ENCODE assay signal across 20 mouse cellular contexts in genomic region chr14:104464841-104465240, GRCm38 (mm10). TPM values are rescaled to one million over a fixed set of nuclear protein-coding genes. Genes with fewer than 3 reads are reported as not detected.
DNase-seq lines count a peak whose midpoint lies in the region; ATAC-seq lines count a peak whose summit lies in the region.
"Had no signal": no experiment of that assay in that cellular context is flagged by ENCODE, and none has a peak within 500 bp of the region (broad histone marks: within the 10 kb centered on the region; RNA-seq: fewer than 3 reads in every experiment).

No protein-coding gene starts in this region.

- H3K9me3 ChIP-seq in forebrain, embryonic 10.5 days, result no peaks in the 10 kb centered on the region
- no peaks in the 10 kb centered on the region for H3K9me3 ChIP-seq in forebrain, embryonic 16.5 days (ENCODE audit: control insufficient read depth, low read length)
- H3K9me3 ChIP-seq in hindbrain, embryonic 15.5 days, result no peaks in the 10 kb centered on the region
- no peaks in the 10 kb centered on the region for H3K9me3 ChIP-seq in midbrain, embryonic 14.5 days (ENCODE audit: control insufficient read depth, low read length)
- H3K9me3 ChIP-seq in neural tube, embryonic 15.5 days (replicated peaks), result no peaks in the 10 kb centered on the region
- H3K9me3 ChIP-seq: forebrain, embryonic 15.5 days had no signal

- H3K36me3 ChIP-seq in forebrain, embryonic 10.5 days (replicated peaks), result no peaks in the 10 kb centered on the region
- no peaks in the 10 kb centered on the region for H3K36me3 ChIP-seq in forebrain, embryonic 16.5 days (ENCODE audit: control insufficient read depth, insufficient read depth)
- H3K36me3 ChIP-seq in hindbrain, embryonic 15.5 days, result no peaks in the 10 kb centered on the region
- H3K36me3 ChIP-seq in midbrain, embryonic 14.5 days (ENCODE audit: control insufficient read depth, insufficient read depth, low read length), result no peaks in the 10 kb centered on the region
- no peaks in the 10 kb centered on the region for H3K36me3 ChIP-seq in neural tube, embryonic 15.5 days
- H3K36me3 ChIP-seq: forebrain, embryonic 15.5 days had no signal

- no peak overlapping the region for H3K9ac ChIP-seq in forebrain, embryonic 16.5 days (replicated peaks; ENCODE audit: low read depth, low read length)
- H3K9ac ChIP-seq in hindbrain, embryonic 15.5 days, result no peak overlapping the region
- peak overlapping the region; percentile 75 for H3K9ac ChIP-seq in midbrain, embryonic 14.5 days (replicated peaks; ENCODE audit: low read length)
- no peak overlapping the region for H3K9ac ChIP-seq in neural tube, embryonic 15.5 days (replicated peaks)
- H3K9ac ChIP-seq: forebrain, embryonic 15.5 days; lung, embryonic 14.5 days had no signal

- H3K27ac ChIP-seq in forebrain, embryonic 10.5 days, result no peak overlapping the region
- H3K27ac ChIP-seq in forebrain, embryonic 16.5 days (ENCODE audit: low read length), result no peak overlapping the region
- no peak overlapping the region for H3K27ac ChIP-seq in hindbrain, embryonic 15.5 days (replicated peaks)
- H3K27ac ChIP-seq in midbrain, embryonic 14.5 days (replicated peaks; ENCODE audit: low read depth, low read length), result peak overlapping the region; percentile 92
- peak overlapping the region; percentile 67 for H3K27ac ChIP-seq in neural tube, embryonic 15.5 days (replicated peaks)
- H3K27ac ChIP-seq: forebrain, embryonic 15.5 days; macrophage had no signal

- H3K4me2 ChIP-seq in forebrain, embryonic 16.5 days (ENCODE audit: low read length), result no peak overlapping the region
- peak overlapping the region; percentile 4; the same call in 1 of the 2 replicates for H3K4me2 ChIP-seq in hindbrain, embryonic 15.5 days
- H3K4me2 ChIP-seq in midbrain, embryonic 14.5 days (ENCODE audit: low read length), result peak overlapping the region; percentile 71
- H3K4me2 ChIP-seq in neural tube, embryonic 15.5 days, result peak overlapping the region; percentile 80

- WGBS in forebrain, embryonic 10.5 days, result 4% methylated on average over 5 of the region's 5 CpGs
- WGBS in forebrain, embryonic 16.5 days, result 7% methylated on average over 5 of the region's 5 CpGs
- 6% methylated on average over 5 of the region's 5 CpGs for WGBS in hindbrain, embryonic 15.5 days
- 5% methylated on average over 5 of the region's 5 CpGs for WGBS in midbrain, embryonic 14.5 days
- 8% methylated on average over 5 of the region's 5 CpGs for WGBS in neural tube, embryonic 15.5 days

- H3K4me1 ChIP-seq in forebrain, embryonic 10.5 days, result peaks cover 41% of the 10 kb centered on the region
- H3K4me1 ChIP-seq in forebrain, embryonic 16.5 days (replicated peaks; ENCODE audit: control insufficient read depth, insufficient read depth, low read length), result peaks cover 33% of the 10 kb centered on the region
- H3K4me1 ChIP-seq in hindbrain, embryonic 15.5 days (replicated peaks), result peaks cover 37% of the 10 kb centered on the region
- H3K4me1 ChIP-seq in midbrain, embryonic 14.5 days (ENCODE audit: control insufficient read depth, insufficient read depth, low read length), result 0 out of 2 replicates have a peak, but pooled peaks cover 6% of the 10 kb centered on the region
- H3K4me1 ChIP-seq in neural tube, embryonic 15.5 days, result peaks cover 38% of the 10 kb centered on the region

- no peak for ATAC-seq in forebrain, embryonic 16.5 days
- ATAC-seq in hindbrain, embryonic 15.5 days (ENCODE audit: low FRiP score, low read depth), result no peak
- no peak for ATAC-seq in midbrain, embryonic 14.5 days (ENCODE audit: low FRiP score, low TSS enrichment)
- no peak for ATAC-seq in neural tube, embryonic 15.5 days (ENCODE audit: low FRiP score)
- ATAC-seq: activated CD4-positive, CD25-positive, alpha-beta regulatory T cell, adult 4 months; forebrain, embryonic 15.5 days; intestine, embryonic 16.5 days had no signal

- intact Hi-C loops in left cerebral cortex, postnatal 10 days (cut with DNase I), result loop anchor here (5.0 kb wide), 2 partner anchors 352 to 428 kb away; no protein-coding TSS in a partner anchor

- no peak overlapping the region for H3K4me3 ChIP-seq in forebrain, embryonic 10.5 days
- no peak overlapping the region for H3K4me3 ChIP-seq in forebrain, embryonic 16.5 days (replicated peaks; ENCODE audit: low read length)
- H3K4me3 ChIP-seq in hindbrain, embryonic 15.5 days, result peak overlapping the region; percentile 54
- peak overlapping the region; percentile 43 for H3K4me3 ChIP-seq in midbrain, embryonic 14.5 days (replicated peaks; ENCODE audit: low read depth, low read length)
- peak overlapping the region; percentile 58 for H3K4me3 ChIP-seq in neural tube, embryonic 15.5 days (replicated peaks)

- peaks cover 100% of the 10 kb centered on the region for H3K27me3 ChIP-seq in forebrain, embryonic 10.5 days (ENCODE audit: poor library complexity, severe bottlenecking)
- peaks cover 63% of the 10 kb centered on the region for H3K27me3 ChIP-seq in forebrain, embryonic 16.5 days (replicated peaks; ENCODE audit: control insufficient read depth, insufficient read depth, low read length)
- H3K27me3 ChIP-seq in hindbrain, embryonic 15.5 days, result peaks cover 69% of the 10 kb centered on the region
- H3K27me3 ChIP-seq in midbrain, embryonic 14.5 days (ENCODE audit: control insufficient read depth, insufficient read depth, low read length), result peaks cover 75% of the 10 kb centered on the region
- peaks cover 63% of the 10 kb centered on the region for H3K27me3 ChIP-seq in neural tube, embryonic 15.5 days (replicated peaks)

- peak; percentile 28 for DNase-seq in forebrain, embryonic 10.5 days (ENCODE audit: extremely low spot score, low spot score)
- peak; percentile 35 for DNase-seq in midbrain, embryonic 14.5 days
- DNase-seq in adrenal gland, postnatal 10 days, result no peak
- no peak for DNase-seq in left cerebral cortex, postnatal 10 days (ENCODE audit: extremely low spot score in 1 of 2, low spot score in 2 of 2)
- DNase-seq in gastrocnemius, postnatal 10 days, result no peak
- DNase-seq: cerebellum, adult 11-12 months; heart, postnatal 14 days; kidney, postnatal 10 days; layer of hippocampus, adult 9-11 months; lung, embryonic 14.5 days; right cerebral cortex, postnatal 4 days; thymus, adult 18-20 months had no signal

RNA-seq across cellular contexts. Expression of gene Pou4f1, which starts 3.0 kb away (rescaled TPM):
- polyA plus RNA-seq in forebrain, embryonic 10.5 days (2016; fragmentation: Nextera tagmentation; extraction: Ambion mirVana), result 1.5 and 1.6 TPM in 2 replicates
- 1.1 and 1.8 TPM in 2 replicates for polyA plus RNA-seq in forebrain, embryonic 16.5 days (2015; fragmentation: Nextera tagmentation; extraction: Ambion mirVana)
- polyA plus RNA-seq in hindbrain, embryonic 15.5 days (2015; fragmentation: Nextera tagmentation; extraction: Ambion mirVana), result 42.7 and 59.3 TPM in 2 replicates
- polyA plus RNA-seq in midbrain, embryonic 14.5 days (2014; fragmentation: Nextera tagmentation; extraction: Ambion mirVana), result 60.4 and 103 TPM in 2 replicates
- polyA plus RNA-seq in neural tube, embryonic 15.5 days (2015; fragmentation: Nextera tagmentation; extraction: Ambion mirVana), result 58.7 and 73.4 TPM in 2 replicates
- total RNA-seq in adrenal gland, postnatal 10 days (2021), result under 1 TPM; 0.15 to 0.36 TPM
- total RNA-seq in left cerebral cortex, postnatal 10 days (2021), result under 1 TPM in 1 of 2 experiments, not detected in 1; 0.14 TPM
- 1 to 10 TPM; 1.6 to 2.1 TPM for total RNA-seq in gastrocnemius, postnatal 10 days (2021)
- total RNA-seq: liver, adult 2 months had no signal
- polyA plus RNA-seq: liver, adult 2 months; macrophage had no signal

RNA-seq across cellular contexts. Expression of gene Rnf219, which starts 57.6 kb away (rescaled TPM):
- polyA plus RNA-seq in forebrain, embryonic 10.5 days (2016; fragmentation: Nextera tagmentation; extraction: Ambion mirVana), result 46.8 and 55.6 TPM in 2 replicates
- polyA plus RNA-seq in forebrain, embryonic 16.5 days (2015; fragmentation: Nextera tagmentation; extraction: Ambion mirVana), result 31.5 TPM in 2 replicates
- polyA plus RNA-seq in hindbrain, embryonic 15.5 days (2015; fragmentation: Nextera tagmentation; extraction: Ambion mirVana), result 22.8 and 32.2 TPM in 2 replicates
- polyA plus RNA-seq in midbrain, embryonic 14.5 days (2014; fragmentation: Nextera tagmentation; extraction: Ambion mirVana), result 30.8 and 34.5 TPM in 2 replicates
- polyA plus RNA-seq in neural tube, embryonic 15.5 days (2015; fragmentation: Nextera tagmentation; extraction: Ambion mirVana), result 30.7 and 32.3 TPM in 2 replicates
- 10 to 100 TPM; 10.4 to 12.0 TPM for total RNA-seq in adrenal gland, postnatal 10 days (2021)
- total RNA-seq in left cerebral cortex, postnatal 10 days (2021), result 10 to 100 TPM; 12.1 to 14.7 TPM
- 1 to 10 TPM; 7.1 to 7.9 TPM for total RNA-seq in gastrocnemius, postnatal 10 days (2021)

Comparison
In these comparisons a context has a peak if more than half of its experiments do, and no peak if none do; other contexts are left out.
1. DNase-seq: peak in forebrain, embryonic 10.5 days (single experiment) and midbrain, embryonic 14.5 days (single experiment); none in adrenal gland, postnatal 10 days (single experiment), left cerebral cortex, postnatal 10 days (0 of 2) and gastrocnemius, postnatal 10 days (single experiment).
2. H3K27ac ChIP-seq: peak in midbrain, embryonic 14.5 days (single experiment) and neural tube, embryonic 15.5 days (single experiment); none in forebrain, embryonic 10.5 days (single experiment), forebrain, embryonic 16.5 days (single experiment) and hindbrain, embryonic 15.5 days (single experiment).
3. H3K4me3 ChIP-seq: peak in hindbrain, embryonic 15.5 days (single experiment), midbrain, embryonic 14.5 days (single experiment) and neural tube, embryonic 15.5 days (single experiment); none in forebrain, embryonic 10.5 days (single experiment) and forebrain, embryonic 16.5 days (single experiment).
4. RNA of gene Pou4f1, which starts 3.0 kb away (polyA plus RNA-seq): 60.4 to 103 TPM in midbrain, embryonic 14.5 days, 58.7 to 73.4 TPM in neural tube, embryonic 15.5 days and 42.7 to 59.3 TPM in hindbrain, embryonic 15.5 days; 1.1 to 1.8 TPM in forebrain, embryonic 16.5 days and 1.5 to 1.6 TPM in forebrain, embryonic 10.5 days; every median in the first group is over 10 times any median in the second.